In the genomic region with DNA sequence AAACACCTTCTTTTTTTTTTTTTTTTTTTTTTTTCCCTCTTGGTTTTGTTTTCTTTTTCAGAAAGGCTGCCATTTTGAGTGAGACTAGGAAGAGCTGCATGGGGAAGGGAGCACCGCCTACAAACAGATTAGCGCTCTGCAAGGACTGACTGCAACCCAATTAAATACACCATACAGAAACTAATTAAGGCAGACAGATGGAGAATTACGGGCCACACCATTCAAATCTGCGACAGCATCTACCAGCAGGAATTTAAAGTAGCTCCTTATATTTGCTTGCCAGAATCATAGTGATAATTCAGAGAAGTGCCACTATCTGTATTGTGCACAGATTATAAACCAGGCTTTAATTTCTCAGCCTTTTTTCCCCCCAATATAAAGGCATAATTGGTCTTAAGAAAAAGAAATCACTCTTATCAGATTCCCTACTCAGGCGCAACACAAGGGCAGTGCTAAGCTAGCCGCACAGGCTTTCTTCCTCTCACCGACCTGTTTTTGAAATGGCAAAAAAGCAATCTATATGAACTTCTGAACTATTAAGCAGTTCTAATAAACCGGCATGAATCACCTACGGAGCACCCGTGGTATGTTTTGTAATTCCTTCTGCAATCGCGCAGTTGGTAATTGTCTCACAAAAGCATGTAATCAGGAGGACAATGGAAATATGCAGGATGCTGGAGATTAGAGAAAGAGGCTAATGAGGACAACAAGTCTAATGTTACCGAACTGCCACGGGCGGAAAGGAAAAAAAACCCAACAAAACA, we compare ENCODE assay signal across 15 mouse cellular contexts.
DNase-seq lines count a peak whose midpoint lies in the region; ATAC-seq lines count a peak whose summit lies in the region.
"Had no signal": no experiment of that assay in that cellular context is flagged by ENCODE, and none has a peak within 500 bp of the region (broad histone marks: within the 10 kb centered on the region; RNA-seq: fewer than 3 reads in every experiment).

No protein-coding gene starts in this region.

- peak overlapping the region; percentile 46 for H3K4me2 ChIP-seq in forebrain, embryonic 13.5 days
- H3K4me2 ChIP-seq: limb, embryonic 15.5 days had no signal

- ATAC-seq in forebrain, embryonic 13.5 days: peak; percentile 96
- ATAC-seq: Patski had no signal

- peaks cover 17% of the 10 kb centered on the region; the same call in 1 of the 2 replicates for H3K36me3 ChIP-seq in forebrain, embryonic 13.5 days (ENCODE audit: poor library complexity, severe bottlenecking)
- H3K36me3 ChIP-seq: heart, embryonic 10.5 days; limb, embryonic 15.5 days had no signal

- intact Hi-C loops in left cerebral cortex, postnatal 25 days (cut with DNase I): no loop called here
- intact Hi-C loops in left cerebral cortex, postnatal 4 days (cut with DNase I): no loop called here
- intact Hi-C loops in left cerebral cortex, postnatal 36 days (cut with DNase I): no loop called here

- peak overlapping the region; percentile 90 for H3K27ac ChIP-seq in forebrain, embryonic 13.5 days
- H3K27ac ChIP-seq: gastrocnemius, adult 2 months; heart, embryonic 10.5 days; limb, embryonic 15.5 days had no signal

- H3K4me1 ChIP-seq in forebrain, embryonic 13.5 days: peaks cover 14% of the 10 kb centered on the region
- H3K4me1 ChIP-seq: heart, embryonic 10.5 days; limb, embryonic 15.5 days; megakaryocyte, embryonic 14.5 days had no signal

- peaks cover 45% of the 10 kb centered on the region for H3K27me3 ChIP-seq in forebrain, embryonic 13.5 days
- H3K27me3 ChIP-seq: Patski had no signal

- peak; percentile 19 to 79 for DNase-seq in left cerebral cortex, postnatal 25 days (ENCODE audit: low spot score in 2 of 2)
- no peak for DNase-seq in left cerebral cortex, postnatal 4 days
- peak; percentile 75 for DNase-seq in brain, adult 2 months (ENCODE audit: low read depth, low spot score)
- DNase-seq in layer of hippocampus, postnatal 36 days: peak; percentile 20 to 35
- no peak for DNase-seq in left cerebral cortex, postnatal 36 days (ENCODE audit: low spot score in 2 of 2)
- DNase-seq in gastrocnemius, adult 18-20 months (ENCODE audit: low spot score): no peak
- no peak for DNase-seq in adrenal gland, adult 2 months
- DNase-seq: adrenal gland, adult 8-10 months; gastrocnemius, adult 2 months; lung, adult 2 months had no signal

- H3K9ac ChIP-seq in forebrain, embryonic 13.5 days: no peak overlapping the region
- H3K9ac ChIP-seq: limb, embryonic 15.5 days had no signal

- H3K9me3 ChIP-seq in forebrain, embryonic 13.5 days (replicated peaks): no peaks in the 10 kb centered on the region
- H3K9me3 ChIP-seq: heart, embryonic 10.5 days; limb, embryonic 15.5 days had no signal

- no peak overlapping the region for H3K4me3 ChIP-seq in forebrain, embryonic 13.5 days
- H3K4me3 ChIP-seq: gastrocnemius, adult 2 months; heart, embryonic 10.5 days; limb, embryonic 15.5 days; megakaryocyte, embryonic 14.5 days had no signal

- 6% methylated on average over 15 of the region's 15 CpGs for WGBS in forebrain, embryonic 13.5 days

Comparison
In these comparisons a context has a peak if more than half of its experiments do, and no peak if none do; other contexts are left out.
1. DNase-seq: peak in left cerebral cortex, postnatal 25 days (2 of 2), brain, adult 2 months (single experiment) and layer of hippocampus, postnatal 36 days (2 of 2); none in left cerebral cortex, postnatal 4 days (single experiment), left cerebral cortex, postnatal 36 days (0 of 2), gastrocnemius, adult 18-20 months (single experiment) and adrenal gland, adult 2 months (single experiment).